Mouse (Mus musculus): ENCODE measurements around the gene Stx6. TPM values are rescaled to one million over a fixed set of nuclear protein-coding genes. Genes with fewer than 3 reads are reported as not detected.

The Stx6 gene
- total RNA-seq, 2 experiments from 2014 or later: 11.8 to 13.0 TPM

DNA sequence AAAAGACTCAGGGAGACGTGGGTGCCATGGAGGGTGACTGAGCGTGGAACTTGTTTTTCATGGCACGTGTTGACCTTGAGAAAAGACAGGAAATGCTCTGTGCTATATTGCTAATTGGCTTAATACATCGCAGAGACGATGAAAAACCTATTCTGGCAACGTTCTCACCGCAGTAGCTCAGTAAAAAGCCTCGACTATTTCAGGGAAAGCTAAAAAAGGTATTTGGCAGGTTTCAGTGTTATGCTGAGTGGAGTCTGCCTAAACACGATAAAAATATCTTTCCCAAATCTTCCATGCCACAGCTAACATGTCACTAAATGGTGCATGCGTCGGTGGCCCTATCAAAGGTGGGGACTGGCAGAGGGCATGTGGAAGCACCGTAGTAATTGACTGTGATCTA is 94.6 kb downstream of the Stx6 start:
- no peak for DNase-seq (ENCODE audit: low spot score)

DNA sequence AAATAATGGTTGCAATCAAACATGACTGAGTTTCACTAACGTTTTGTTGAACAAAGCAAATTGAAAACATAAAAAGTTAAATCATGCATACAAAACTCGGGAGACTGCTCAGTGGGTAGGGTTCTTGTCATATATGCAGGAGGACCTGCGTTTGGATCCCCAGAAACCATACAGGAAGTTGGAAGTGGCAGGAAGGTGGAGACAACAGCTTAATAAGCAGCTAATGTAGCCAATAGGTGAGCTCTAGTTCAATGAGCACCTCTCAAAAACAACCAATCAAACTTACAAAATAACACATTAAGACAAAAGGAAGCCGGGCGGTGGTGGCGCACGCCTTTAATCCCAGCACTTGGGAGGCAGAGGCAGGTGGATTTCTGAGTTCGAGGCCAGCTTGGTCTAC is 95.8 kb downstream of the Stx6 start:
- no peak for DNase-seq (ENCODE audit: low spot score)

Other genes starting within 250 kb of the Stx6 start
- 10 to 100 TPM in 1 of 2 experiments, 1 to 10 TPM in 1; 4.7 to 19.4 TPM for gene Ier5, start 59.1 kb upstream of the Stx6 start, total RNA-seq (2021)
- 10 to 100 TPM; 13.8 to 14.8 TPM for gene Mr1, start 11.9 kb upstream of the Stx6 start, total RNA-seq (2021)
- 1 to 10 TPM in 1 of 2 experiments, under 1 TPM in 1; 0.64 to 1.5 TPM for gene BC034090, start 85.7 kb downstream of the Stx6 start, total RNA-seq (2021)

All from gastrocnemius, adult 18-20 months (tissue).